Mouse (Mus musculus): Measurements from ENCODE around the gene Dad1. TPM values are rescaled to one million over a fixed set of nuclear protein-coding genes. Genes with fewer than 3 reads are reported as not detected.

The Dad1 gene
- 238 and 259 TPM in 2 replicates for polyA plus RNA-seq (2016; fragmentation: Nextera tagmentation; extraction: Ambion mirVana)

GRCm38 (mm10) chr14:54253741-54254291 is at the start of gene Dad1, which contains the start of gene Abhd4:
Dad1 (minus strand) TSS chr14:54254104.
Abhd4 (plus strand) TSS chr14:54254188.
- H3K27me3 ChIP-seq, result no peaks in the 10 kb centered on the region
- H3K9me3 ChIP-seq (replicated peaks), result no peaks in the 10 kb centered on the region
- peak within 1 kb of the TSS; percentile 85 for H3K27ac ChIP-seq
- peaks cover 3% of the 10 kb centered on the region; the same call in 1 of the 2 replicates for H3K36me3 ChIP-seq
- H3K4me3 ChIP-seq, result peak within 1 kb of the TSS; percentile 74
- H3K9ac ChIP-seq, result peak within 1 kb of the TSS; percentile 79
- peaks cover 47% of the 10 kb centered on the region for H3K4me1 ChIP-seq
- H3K4me2 ChIP-seq (replicated peaks), result peak within 1 kb of the TSS; percentile 82
- ATAC-seq (ENCODE audit: low FRiP score), result peak; percentile 100
- WGBS, result under 1% methylated on average over 39 of the region's 39 CpGs

- no peaks in the 10 kb centered on the region for H3K36me3 ChIP-seq
- 0 out of 2 replicates have a peak, but pooled peaks cover 8% of the 10 kb centered on the region for H3K9me3 ChIP-seq (replicated peaks)
- 94% methylated on average over 3 of the region's 3 CpGs for WGBS
- H3K4me2 ChIP-seq (replicated peaks), result no peak overlapping the region
- no peaks in the 10 kb centered on the region for H3K4me1 ChIP-seq
- H3K27ac ChIP-seq, result no peak overlapping the region
- H3K9ac ChIP-seq, result no peak overlapping the region
- no peak for ATAC-seq (ENCODE audit: low FRiP score)
- H3K4me3 ChIP-seq, result no peak overlapping the region
- H3K27me3 ChIP-seq, result no peaks in the 10 kb centered on the region
Measured at GRCm38 (mm10) chr14:54300676-54301075, 46.8 kb upstream of the Dad1 start.

- no peak overlapping the region for H3K4me3 ChIP-seq
- 0 out of 2 replicates have a peak, but pooled peaks cover 8% of the 10 kb centered on the region for H3K9me3 ChIP-seq (replicated peaks)
- no peaks in the 10 kb centered on the region for H3K27me3 ChIP-seq
- H3K4me1 ChIP-seq, result no peaks in the 10 kb centered on the region
- ATAC-seq (ENCODE audit: low FRiP score), result no peak
- WGBS, result 84% methylated on average over 5 of the region's 5 CpGs
- no peak overlapping the region for H3K4me2 ChIP-seq (replicated peaks)
- no peak overlapping the region for H3K27ac ChIP-seq
- H3K36me3 ChIP-seq, result no peaks in the 10 kb centered on the region
- H3K9ac ChIP-seq, result no peak overlapping the region
Measured at GRCm38 (mm10) chr14:54300136-54300535, 46.2 kb upstream of the Dad1 start.

DNA sequence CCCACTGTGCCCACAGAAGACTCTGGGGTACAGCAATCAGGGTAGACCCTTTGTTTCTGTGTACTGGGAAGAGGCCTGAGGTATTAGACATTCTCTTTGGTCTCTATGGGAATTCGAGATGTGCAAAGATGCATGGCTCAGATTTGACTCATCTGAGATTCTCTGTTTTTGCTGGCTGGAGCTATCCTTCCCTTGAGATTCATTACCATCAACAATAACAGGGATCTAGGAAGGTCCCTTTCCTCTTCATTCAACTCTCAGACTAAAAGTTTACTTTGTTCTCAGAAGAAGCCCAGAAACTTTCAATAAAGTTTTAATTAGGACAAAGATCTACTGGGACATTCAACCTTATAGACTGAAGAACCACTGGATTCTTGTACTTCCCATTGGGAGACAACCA is 30.9 kb upstream of the Dad1 start, which contains the start of gene Olfr49:
Gene Olfr49 (minus strand): TSS at position 101 of the 400 bp plus-strand sequence.
- no peak within 1 kb of the TSS for H3K9ac ChIP-seq
- no peak within 1 kb of the TSS for H3K4me2 ChIP-seq (replicated peaks)
- H3K4me3 ChIP-seq, result no peak within 1 kb of the TSS
- H3K27ac ChIP-seq, result no peak within 1 kb of the TSS
- 90% methylated on average over 1 of the region's 1 CpGs for WGBS
- no peaks in the 10 kb centered on the region for H3K4me1 ChIP-seq
- no peak for ATAC-seq (ENCODE audit: low FRiP score)
- no peaks in the 10 kb centered on the region for H3K36me3 ChIP-seq
- no peaks in the 10 kb centered on the region for H3K27me3 ChIP-seq
- H3K9me3 ChIP-seq (replicated peaks), result no peaks in the 10 kb centered on the region

GRCm38 (mm10) chr14:54276446-54276845 is 22.5 kb upstream of the Dad1 start:
- Histone ChIP-seq H3K9ac (no peak overlapping the region), H3K27ac (no peak overlapping the region), H3K36me3 (no peaks in the 10 kb centered on the region), H3K9me3 (replicated peaks) (no peaks in the 10 kb centered on the region), H3K4me1 (no peaks in the 10 kb centered on the region), H3K4me3 (no peak overlapping the region), H3K27me3 (no peaks in the 10 kb centered on the region), H3K4me2 (replicated peaks) (no peak overlapping the region)
- no peak for ATAC-seq (ENCODE audit: low FRiP score)
- 84% methylated on average over 2 of the region's 2 CpGs for WGBS

DNA sequence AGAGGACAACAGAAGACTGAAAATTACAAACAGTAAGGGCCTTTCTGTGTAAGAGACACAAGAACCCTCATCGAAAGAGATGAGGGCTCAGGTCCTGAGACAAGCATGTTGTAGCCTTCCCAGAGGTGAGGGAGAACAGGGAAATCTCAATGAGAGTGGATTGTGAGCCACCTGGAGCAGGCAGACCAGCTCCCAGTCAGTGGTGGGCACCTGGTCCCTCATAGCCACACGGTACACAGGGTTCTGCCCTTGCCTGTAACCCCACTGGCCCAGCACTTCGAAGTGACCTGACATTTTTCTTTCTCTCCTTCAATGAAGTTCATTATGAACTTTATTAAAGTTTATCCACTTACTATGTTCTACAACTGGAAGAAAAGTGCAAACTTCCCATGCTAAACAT is 18.8 kb upstream of the Dad1 start:
- no peak overlapping the region for H3K4me2 ChIP-seq (replicated peaks)
- 87% methylated on average over 3 of the region's 3 CpGs for WGBS
- H3K27ac ChIP-seq, result no peak overlapping the region
- peaks cover 11% of the 10 kb centered on the region for H3K36me3 ChIP-seq
- no peak for ATAC-seq (ENCODE audit: low FRiP score)
- no peak overlapping the region for H3K4me3 ChIP-seq
- H3K9me3 ChIP-seq (replicated peaks), result no peaks in the 10 kb centered on the region
- H3K4me1 ChIP-seq, result no peaks in the 10 kb centered on the region
- H3K27me3 ChIP-seq, result no peaks in the 10 kb centered on the region
- no peak overlapping the region for H3K9ac ChIP-seq

DNA sequence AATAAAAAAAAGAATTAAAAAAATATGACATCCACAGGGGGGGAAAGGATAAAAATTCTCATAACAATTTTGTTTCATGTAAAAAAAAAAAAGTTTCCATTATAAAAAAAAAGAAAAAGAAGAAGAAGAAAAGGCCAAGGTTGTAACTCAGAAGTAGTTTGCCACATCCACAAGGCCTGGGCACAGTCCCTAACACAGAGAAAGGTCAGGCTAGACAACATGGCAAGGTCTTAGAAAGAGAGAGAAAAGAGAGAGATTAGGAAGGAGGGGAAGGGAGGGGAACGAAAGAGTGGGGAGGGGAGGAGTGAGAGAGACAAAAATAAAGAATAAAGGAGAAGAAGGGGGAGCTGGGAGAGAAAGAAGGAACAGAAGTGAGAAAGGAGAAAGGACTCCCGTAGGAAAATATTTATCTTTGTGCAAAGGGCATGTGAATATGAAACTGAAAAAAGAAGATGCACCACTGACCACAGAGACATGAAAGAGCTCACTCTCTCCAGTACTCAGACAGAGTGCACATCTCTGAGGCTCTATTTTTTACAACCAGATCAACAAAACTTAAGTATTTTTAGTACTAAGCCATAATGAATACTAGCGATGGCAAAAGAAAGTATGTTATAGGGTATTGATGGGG is 18.2 kb upstream of the Dad1 start:
- H3K9me3 ChIP-seq (replicated peaks), result no peaks in the 10 kb centered on the region
- H3K36me3 ChIP-seq, result peaks cover 17% of the 10 kb centered on the region
- WGBS, result 82% methylated on average over 3 of the region's 3 CpGs
- H3K9ac ChIP-seq, result no peak overlapping the region
- ATAC-seq (ENCODE audit: low FRiP score), result no peak
- no peak overlapping the region for H3K4me3 ChIP-seq
- no peaks in the 10 kb centered on the region for H3K27me3 ChIP-seq
- no peaks in the 10 kb centered on the region for H3K4me1 ChIP-seq
- H3K4me2 ChIP-seq (replicated peaks), result no peak overlapping the region
- H3K27ac ChIP-seq, result no peak overlapping the region

GRCm38 (mm10) chr14:54270413-54270812 is 16.5 kb upstream of the Dad1 start:
- Histone ChIP-seq H3K9me3 (replicated peaks) (no peaks in the 10 kb centered on the region), H3K36me3 (peaks cover 18% of the 10 kb centered on the region), H3K27ac (no peak overlapping the region), H3K4me1 (no peaks in the 10 kb centered on the region), H3K4me3 (no peak overlapping the region), H3K9ac (no peak overlapping the region), H3K27me3 (no peaks in the 10 kb centered on the region), H3K4me2 (replicated peaks) (no peak overlapping the region)
- WGBS, result 88% methylated on average over 3 of the region's 3 CpGs
- no peak for ATAC-seq (ENCODE audit: low FRiP score)

DNA sequence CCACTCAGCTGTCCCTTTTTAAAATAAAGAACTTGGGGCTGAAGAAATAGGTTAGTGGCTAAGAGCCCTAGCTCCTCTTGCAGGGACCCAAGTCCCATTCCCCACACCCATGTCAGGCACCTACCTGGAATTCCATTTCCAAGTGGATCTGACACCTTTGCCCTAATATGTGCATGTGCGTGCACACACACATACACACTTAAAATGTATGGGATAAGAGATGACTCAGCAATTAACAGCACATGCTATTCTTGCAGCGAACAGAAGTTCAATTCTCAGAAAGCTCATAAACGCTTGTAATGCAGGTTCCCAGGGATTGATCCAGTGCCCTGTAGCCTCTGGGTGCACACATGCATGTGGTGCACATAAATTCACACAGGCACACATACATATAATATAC is 15.7 kb upstream of the Dad1 start:
- Histone ChIP-seq H3K4me2 (replicated peaks) (no peak overlapping the region), H3K4me3 (no peak overlapping the region), H3K9ac (no peak overlapping the region), H3K27ac (no peak overlapping the region), H3K4me1 (no peaks in the 10 kb centered on the region), H3K27me3 (no peaks in the 10 kb centered on the region), H3K36me3 (peaks cover 18% of the 10 kb centered on the region), H3K9me3 (replicated peaks) (no peaks in the 10 kb centered on the region)
- no peak for ATAC-seq (ENCODE audit: low FRiP score)
- WGBS, result 91% methylated on average over 3 of the region's 3 CpGs

- ATAC-seq (ENCODE audit: low FRiP score), result no peak
- no peak overlapping the region for H3K27ac ChIP-seq
- no peak overlapping the region for H3K4me2 ChIP-seq (replicated peaks)
- H3K27me3 ChIP-seq, result no peaks in the 10 kb centered on the region
- H3K36me3 ChIP-seq, result peaks cover 18% of the 10 kb centered on the region
- no peaks in the 10 kb centered on the region for H3K4me1 ChIP-seq
- H3K4me3 ChIP-seq, result no peak overlapping the region
- no peak overlapping the region for H3K9ac ChIP-seq
- WGBS, result 94% methylated on average over 10 of the region's 10 CpGs
- no peaks in the 10 kb centered on the region for H3K9me3 ChIP-seq (replicated peaks)
Measured at GRCm38 (mm10) chr14:54267966-54268365, 14.1 kb upstream of the Dad1 start.

GRCm38 (mm10) chr14:54265951-54266350 is 12.0 kb upstream of the Dad1 start:
- no peak for ATAC-seq (ENCODE audit: low FRiP score)
- H3K27ac ChIP-seq, result no peak overlapping the region
- 0 out of 2 replicates have a peak, but pooled peaks cover 3% of the 10 kb centered on the region for H3K27me3 ChIP-seq
- no peak overlapping the region for H3K4me3 ChIP-seq
- H3K4me1 ChIP-seq, result no peaks in the 10 kb centered on the region
- peaks cover 18% of the 10 kb centered on the region for H3K36me3 ChIP-seq
- 78% methylated on average over 6 of the region's 6 CpGs for WGBS
- no peaks in the 10 kb centered on the region for H3K9me3 ChIP-seq (replicated peaks)
- H3K9ac ChIP-seq, result no peak overlapping the region
- H3K4me2 ChIP-seq (replicated peaks), result no peak overlapping the region

DNA sequence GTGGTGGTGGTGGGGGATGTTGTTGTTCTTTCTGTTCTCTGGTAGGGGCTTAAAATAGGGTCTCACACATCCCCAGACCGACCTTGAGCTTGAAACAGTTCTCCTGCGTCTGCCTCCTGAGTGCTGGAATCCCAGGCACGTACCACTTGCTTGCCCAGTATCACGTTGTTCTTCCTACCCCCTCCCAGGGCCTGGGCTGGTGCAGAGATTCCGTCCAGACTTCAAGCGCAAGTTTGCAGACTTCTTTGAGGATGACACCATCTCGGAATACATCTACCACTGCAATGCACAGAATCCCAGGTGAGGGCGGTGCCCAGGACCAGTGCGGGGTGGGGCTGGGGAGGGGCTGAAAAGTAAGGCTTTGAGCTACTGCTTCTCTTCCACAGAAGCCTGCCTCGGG is 11.2 kb upstream of the Dad1 start:
- H3K9me3 ChIP-seq (replicated peaks), result no peaks in the 10 kb centered on the region
- ATAC-seq (ENCODE audit: low FRiP score), result no peak
- H3K27ac ChIP-seq, result no peak overlapping the region
- WGBS, result 48% methylated on average over 10 of the region's 10 CpGs
- H3K27me3 ChIP-seq, result 0 out of 2 replicates have a peak, but pooled peaks cover 3% of the 10 kb centered on the region
- H3K4me3 ChIP-seq, result no peak overlapping the region
- peaks cover 18% of the 10 kb centered on the region for H3K36me3 ChIP-seq
- H3K9ac ChIP-seq, result no peak overlapping the region
- no peak overlapping the region for H3K4me2 ChIP-seq (replicated peaks)
- peaks cover 2% of the 10 kb centered on the region for H3K4me1 ChIP-seq

DNA sequence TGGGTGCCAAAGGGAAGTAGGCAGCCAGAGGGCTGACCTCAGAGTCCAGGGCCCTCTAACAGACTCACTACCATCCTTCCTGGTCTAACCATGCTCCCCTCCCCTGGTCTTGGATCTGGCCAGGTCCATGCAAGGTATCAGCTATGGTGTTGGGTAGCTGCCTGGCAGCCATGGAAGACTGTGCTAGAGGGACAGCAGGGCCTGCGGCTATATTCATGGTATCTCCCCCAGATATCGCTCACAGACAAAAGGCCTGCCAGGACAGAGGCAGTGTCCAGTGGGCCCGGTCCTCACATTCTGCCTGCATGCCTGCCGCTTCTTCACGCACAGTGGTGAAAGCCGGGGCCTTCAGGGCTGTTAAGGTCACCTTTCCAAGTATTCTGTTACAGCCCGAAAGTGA is 10.3 kb upstream of the Dad1 start:
- Histone ChIP-seq H3K9ac (no peak overlapping the region), H3K36me3 (peaks cover 18% of the 10 kb centered on the region), H3K27ac (no peak overlapping the region), H3K4me1 (peaks cover 10% of the 10 kb centered on the region), H3K4me3 (no peak overlapping the region), H3K9me3 (replicated peaks) (no peaks in the 10 kb centered on the region), H3K4me2 (replicated peaks) (no peak overlapping the region), H3K27me3 (0 out of 2 replicates have a peak, but pooled peaks cover 3% of the 10 kb centered on the region)
- ATAC-seq (ENCODE audit: low FRiP score), result no peak
- WGBS, result 90% methylated on average over 7 of the region's 7 CpGs
